Mouse (Mus musculus) limb, embryonic 11.5 days (tissue): ENCODE results near the gene Gm21969. TPM values are rescaled to one million over a fixed set of nuclear protein-coding genes. Genes with fewer than 3 reads are reported as not detected.

Experiments
- ATAC-seq: fragments of 200-750 bp; cut with Nextera tagmentation; 2 replicates; pipeline ENCODE4 v1.8.0; 2017; ENCODE audit warnings: low read depth; ENCODE audit not compliant: insufficient number of reproducible peaks, low FRiP score, low TSS enrichment
- DNase-seq: peaks from one replicate; pipeline ENCODE4 v3.0.0-alpha.2; 2015; ENCODE audit warnings: low spot score
- H3K27ac ChIP-seq: fragments of 300-500 bp; sonication (generic); replicated peaks from 2 replicates; pipeline ENCODE4 v1.5.1; 2014; ENCODE audit warnings: low read depth, mild to moderate bottlenecking, low read length
- H3K27me3 ChIP-seq: fragments of 300-500 bp; sonication (generic); 2 replicates; pipeline ENCODE4 v1.6.1; 2014; ENCODE audit warnings: mild to moderate bottlenecking, low read length, mixed read lengths; ENCODE audit not compliant: control insufficient read depth, insufficient read depth
- H3K36me3 ChIP-seq: fragments of 300-500 bp; sonication (generic); 2 replicates; pipeline ENCODE4 v1.6.1; 2014; ENCODE audit warnings: mild to moderate bottlenecking, low read length, moderate library complexity, mixed read lengths; ENCODE audit not compliant: control insufficient read depth, insufficient read depth
- H3K4me1 ChIP-seq: fragments of 300-500 bp; sonication (generic); 2 replicates; pipeline ENCODE4 v1.6.1; 2014; ENCODE audit warnings: low read length, mixed read lengths; ENCODE audit not compliant: control insufficient read depth, insufficient read depth
- H3K4me2 ChIP-seq: fragments of 300-500 bp; sonication (generic); 2 replicates; pipeline ENCODE4 v1.6.1; 2014; ENCODE audit warnings: low read depth, mild to moderate bottlenecking, moderate library complexity; ENCODE audit not compliant: severe bottlenecking
- H3K4me3 ChIP-seq: fragments of 300-500 bp; sonication (generic); 2 replicates; pipeline ENCODE4 v1.5.1; 2014; ENCODE audit warnings: low read depth, low read length
- H3K9ac ChIP-seq: fragments of 300-500 bp; sonication (generic); 2 replicates; pipeline ENCODE4 v1.6.1; 2014; ENCODE audit warnings: mild to moderate bottlenecking, low read length
- H3K9me3 ChIP-seq: fragments of 300-500 bp; sonication (generic); 2 replicates; pipeline ENCODE4 v1.6.1; 2016; ENCODE audit warnings: low read length; ENCODE audit not compliant: control insufficient read depth
- WGBS: fragments of 180-500 bp; shearing (Covaris S2); extraction: QIAGEN DNeasy Blood & Tissue Kit; methylation state at CpG from one replicate; pipeline ENCODE4 v1.1.7; 2014; 5-methylcytosine and 5-hydroxymethylcytosine counted together
- polyA plus RNA-seq: library from polyadenylated mRNA; unstranded; fragments of >200 nt; fragmentation: Nextera tagmentation; extraction: Ambion mirVana; gene quantifications from 2 replicates; pipeline ENCODE4 v1.2.1, GENCODE M21; 2014

Gm21969 gene
- polyA plus RNA-seq, 1 experiment from 2014 or later = not detected

GRCm38 (mm10) chr4:139598950-139599518 is 4.0 kb upstream of the Gm21969 start:
- H3K36me3 ChIP-seq = no peaks in the 10 kb centered on the region
- H3K4me1 ChIP-seq = peaks cover 68% of the 10 kb centered on the region
- ATAC-seq (peak; percentile 88), DNase-seq (peak; percentile 95)
- H3K27me3 ChIP-seq = no peaks in the 10 kb centered on the region
- 0% methylated on average over 12 of the region's 12 CpGs for WGBS
- H3K27ac ChIP-seq = peak overlapping the region; percentile 94
- H3K4me2 ChIP-seq = peak overlapping the region; percentile 45
- H3K4me3 ChIP-seq = no peak overlapping the region
- H3K9me3 ChIP-seq = no peaks in the 10 kb centered on the region
- H3K9ac ChIP-seq = peak overlapping the region; percentile 43; the same call in 1 of the 2 replicates

- no peak for ATAC-seq
- H3K27ac ChIP-seq = no peak overlapping the region
- H3K9ac ChIP-seq = no peak overlapping the region
- H3K4me3 ChIP-seq = no peak overlapping the region
- no peaks in the 10 kb centered on the region for H3K9me3 ChIP-seq
- 70% methylated on average over 7 of the region's 7 CpGs for WGBS
- H3K4me2 ChIP-seq = no peak overlapping the region
- no peak for DNase-seq
- H3K4me1 ChIP-seq = peaks cover 51% of the 10 kb centered on the region
- H3K27me3 ChIP-seq = no peaks in the 10 kb centered on the region
- no peaks in the 10 kb centered on the region; the same call in 1 of the 2 replicates for H3K36me3 ChIP-seq
These were observed 1.2 kb upstream of the Gm21969 start for GRCm38 (mm10) chr4:139601519-139602356.

- DNase-seq (no peak), ATAC-seq (no peak)
- Histone ChIP-seq H3K27me3 (no peaks in the 10 kb centered on the region), H3K36me3 (no peaks in the 10 kb centered on the region; the same call in 1 of the 2 replicates), H3K9ac (no peak overlapping the region), H3K9me3 (no peaks in the 10 kb centered on the region), H3K4me3 (no peak overlapping the region), H3K4me2 (no peak overlapping the region), H3K4me1 (peaks cover 18% of the 10 kb centered on the region), H3K27ac (no peak overlapping the region)
- 88% methylated on average over 11 of the region's 11 CpGs for whole genome bisulfite sequencing
These were observed 2.2 kb downstream of the Gm21969 start for GRCm38 (mm10) chr4:139605216-139605615.

GRCm38 (mm10) chr4:139606732-139607131 is 3.7 kb downstream of the Gm21969 start:
- no peaks in the 10 kb centered on the region for H3K27me3 ChIP-seq
- 90% methylated on average over 5 of the region's 5 CpGs for WGBS
- H3K4me3 ChIP-seq = no peak overlapping the region
- ATAC-seq (no peak), DNase-seq (no peak)
- H3K4me2 ChIP-seq = no peak overlapping the region
- no peak overlapping the region for H3K27ac ChIP-seq
- no peak overlapping the region for H3K9ac ChIP-seq
- no peaks in the 10 kb centered on the region; the same call in 1 of the 2 replicates for H3K36me3 ChIP-seq
- peaks cover 8% of the 10 kb centered on the region; the same call in 1 of the 2 replicates for H3K4me1 ChIP-seq
- no peaks in the 10 kb centered on the region for H3K9me3 ChIP-seq

- DNase-seq (no peak), ATAC-seq (no peak)
- peaks cover 7% of the 10 kb centered on the region; the same call in 1 of the 2 replicates for H3K36me3 ChIP-seq
- no peaks in the 10 kb centered on the region for H3K27me3 ChIP-seq
- 72% methylated on average over 4 of the region's 4 CpGs for WGBS
- H3K9me3 ChIP-seq = no peaks in the 10 kb centered on the region; the same call in 1 of the 2 replicates
- H3K4me1 ChIP-seq = no peaks in the 10 kb centered on the region
- H3K9ac ChIP-seq = no peak overlapping the region
- H3K4me2 ChIP-seq = no peak overlapping the region
- no peak overlapping the region for H3K4me3 ChIP-seq
- H3K27ac ChIP-seq = no peak overlapping the region
These were observed 6.0 kb downstream of the Gm21969 start for GRCm38 (mm10) chr4:139608975-139609374.

GRCm38 (mm10) chr4:139610954-139611353 is 8.0 kb downstream of the Gm21969 start:
- no peak overlapping the region for H3K9ac ChIP-seq
- ATAC-seq (no peak), DNase-seq (no peak)
- no peak overlapping the region for H3K4me2 ChIP-seq
- WGBS = 71% methylated on average over 6 of the region's 6 CpGs
- H3K4me1 ChIP-seq = no peaks in the 10 kb centered on the region
- no peak overlapping the region for H3K27ac ChIP-seq
- peaks cover 10% of the 10 kb centered on the region for H3K36me3 ChIP-seq
- H3K9me3 ChIP-seq = no peaks in the 10 kb centered on the region; the same call in 1 of the 2 replicates
- H3K4me3 ChIP-seq = no peak overlapping the region
- no peaks in the 10 kb centered on the region for H3K27me3 ChIP-seq

GRCm38 (mm10) chr4:139611542-139611953 is 8.6 kb downstream of the Gm21969 start:
- no peaks in the 10 kb centered on the region; the same call in 1 of the 2 replicates for H3K4me1 ChIP-seq
- DNase-seq = peak; percentile 91
- H3K4me3 ChIP-seq = no peak overlapping the region
- H3K4me2 ChIP-seq = peak overlapping the region; percentile 28; the same call in 1 of the 2 replicates
- ATAC-seq = no peak
- peaks cover 10% of the 10 kb centered on the region for H3K36me3 ChIP-seq
- no peaks in the 10 kb centered on the region; the same call in 1 of the 2 replicates for H3K9me3 ChIP-seq
- no peaks in the 10 kb centered on the region for H3K27me3 ChIP-seq
- H3K9ac ChIP-seq = no peak overlapping the region
- no peak overlapping the region for H3K27ac ChIP-seq
- 4% methylated on average over 10 of the region's 10 CpGs for WGBS

- no peak for ATAC-seq
- 91% methylated on average over 21 of the region's 21 CpGs for WGBS
These were observed 11.7 kb downstream of the Gm21969 start for GRCm38 (mm10) chr4:139614524-139615260.

More at GRCm38 (mm10) chr4:139614524-139615260, 11.7 kb downstream of the Gm21969 start:
- Histone ChIP-seq H3K4me2 (no peak overlapping the region), H3K9ac (no peak overlapping the region), H3K4me1 (peaks cover 3% of the 10 kb centered on the region; the same call in 1 of the 2 replicates), H3K4me3 (no peak overlapping the region), H3K36me3 (peaks cover 10% of the 10 kb centered on the region), H3K9me3 (no peaks in the 10 kb centered on the region; the same call in 1 of the 2 replicates), H3K27me3 (no peaks in the 10 kb centered on the region), H3K27ac (no peak overlapping the region)
- no peak for DNase-seq
